Mouse (Mus musculus) hindlimb bud, embryonic 11.5 days (tissue): ENCODE data around the gene Inpp4b.

Source experiments
- DNase-seq: peaks from one replicate; pipeline ENCODE4 v3.0.0-alpha.2; 2012; ENCODE audit warnings: low read depth, low spot score; ENCODE audit errors: extremely low spot score

The Inpp4b gene

GRCm38 (mm10) chr8:82106131-82106530, 763.8 kb downstream of the Inpp4b start:
- DNase-seq: peak; percentile 39

- DNase-seq: no peak
Measured at GRCm38 (mm10) chr8:82150272-82150671, 807.9 kb downstream of the Inpp4b start.

GRCm38 (mm10) chr8:82157928-82158327, 815.6 kb downstream of the Inpp4b start:
- DNase-seq: no peak
